Mouse (Mus musculus) monocyte, adult 59 days (primary cell): Measurements from ENCODE around the gene Pgpep1. TPM values are rescaled to one million over a fixed set of nuclear protein-coding genes. Genes with fewer than 3 reads are reported as not detected.

Source experiments
- total RNA-seq, 2 experiments: library from RNA; stranded (reverse); gene quantifications; one replicate each; pipeline ENCODE4 v1.2.4; 2023

The Pgpep1 gene
- total RNA-seq, result 1 to 10 TPM; 7.2 to 9.8 TPM

DNA sequence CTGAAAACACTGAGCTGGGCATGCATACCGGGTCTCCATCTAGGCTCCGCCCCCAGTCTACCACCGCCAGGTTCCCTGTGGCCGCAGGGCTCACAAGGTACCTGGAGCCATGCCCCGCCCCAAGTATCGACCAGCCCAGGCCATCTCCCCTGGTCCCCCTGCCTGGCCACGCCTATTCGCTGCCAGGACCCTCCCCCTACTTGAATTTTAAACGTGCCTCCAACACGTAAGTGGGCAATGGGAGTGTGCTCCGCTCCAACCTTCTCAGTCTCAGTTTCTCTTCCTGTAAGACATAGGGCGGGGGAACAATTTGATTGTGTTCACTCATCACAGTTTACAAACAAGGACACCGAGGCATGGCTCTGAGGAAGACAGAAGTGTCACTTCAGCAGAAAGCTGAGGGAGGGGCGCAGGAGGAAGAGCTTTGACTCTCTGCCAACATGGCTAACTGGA is at the start of gene Pgpep1:
Gene Pgpep1 (minus strand): TSS at position 116 of the 453 bp plus-strand sequence.

DNA sequence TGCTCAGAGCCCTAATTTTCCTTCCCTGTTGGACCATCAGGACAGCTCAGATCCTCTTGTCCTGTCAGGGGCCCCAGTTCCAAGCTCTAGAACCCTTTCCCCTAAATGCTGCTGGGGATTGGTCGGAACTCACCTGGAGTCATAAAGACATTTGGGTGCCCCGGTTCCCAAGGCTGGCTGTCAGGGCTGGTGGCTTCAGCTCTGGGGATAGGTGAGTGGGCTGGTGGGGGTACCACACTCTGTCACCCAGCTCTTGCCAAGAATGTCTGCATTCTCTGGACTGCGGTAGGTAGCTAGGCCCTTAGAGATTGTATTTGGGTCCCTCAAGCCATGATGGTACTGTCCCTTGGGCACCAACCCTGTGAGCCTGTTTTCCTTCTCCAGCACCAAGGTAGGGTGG is 43.1 kb upstream of the Pgpep1 start, which contains the start of gene Iqcn:
Gene Iqcn (plus strand): TSS at position 171 of the 400 bp plus-strand sequence.

DNA sequence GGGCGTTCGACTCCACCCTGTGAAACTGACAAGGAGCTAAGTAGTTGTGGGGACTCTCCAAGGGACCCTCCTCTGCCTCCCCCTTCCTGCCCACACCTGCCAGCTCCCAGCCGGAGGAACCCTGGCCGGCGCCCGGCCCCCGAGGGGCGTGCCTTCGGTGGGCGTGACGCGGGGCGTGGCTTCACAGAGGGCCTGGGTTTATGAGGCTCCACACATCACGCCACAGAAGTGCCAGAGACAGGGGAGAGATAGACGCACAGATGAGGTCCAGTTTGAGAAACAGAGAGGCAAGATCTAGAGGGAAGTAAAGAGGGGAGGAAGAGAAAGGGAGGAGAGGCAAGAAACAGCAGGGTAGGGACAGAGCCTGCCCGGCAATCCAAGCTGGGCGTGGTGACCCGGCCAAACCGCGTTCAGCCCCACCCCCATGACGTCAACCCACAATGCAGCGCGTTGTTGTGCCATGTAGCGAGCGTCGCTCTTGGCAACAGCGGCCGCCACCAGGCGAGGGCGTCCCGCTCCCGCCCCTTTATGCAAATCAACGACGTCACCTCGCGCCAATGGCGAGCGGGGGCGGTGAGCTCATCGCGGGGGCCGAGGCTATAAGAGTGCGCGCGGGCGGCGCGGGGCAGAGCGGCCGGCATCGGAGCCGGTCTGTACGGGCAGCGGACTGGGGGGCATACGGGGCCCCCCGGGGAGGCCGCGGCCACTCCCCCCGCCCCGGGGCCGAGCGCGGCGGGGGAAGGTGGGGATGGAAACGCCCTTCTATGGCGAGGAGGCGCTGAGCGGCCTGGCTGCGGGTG is 38.3 kb upstream of the Pgpep1 start, which contains the start of gene Jund:
Gene Jund (plus strand): TSS at position 640 of the 800 bp plus-strand sequence.

DNA sequence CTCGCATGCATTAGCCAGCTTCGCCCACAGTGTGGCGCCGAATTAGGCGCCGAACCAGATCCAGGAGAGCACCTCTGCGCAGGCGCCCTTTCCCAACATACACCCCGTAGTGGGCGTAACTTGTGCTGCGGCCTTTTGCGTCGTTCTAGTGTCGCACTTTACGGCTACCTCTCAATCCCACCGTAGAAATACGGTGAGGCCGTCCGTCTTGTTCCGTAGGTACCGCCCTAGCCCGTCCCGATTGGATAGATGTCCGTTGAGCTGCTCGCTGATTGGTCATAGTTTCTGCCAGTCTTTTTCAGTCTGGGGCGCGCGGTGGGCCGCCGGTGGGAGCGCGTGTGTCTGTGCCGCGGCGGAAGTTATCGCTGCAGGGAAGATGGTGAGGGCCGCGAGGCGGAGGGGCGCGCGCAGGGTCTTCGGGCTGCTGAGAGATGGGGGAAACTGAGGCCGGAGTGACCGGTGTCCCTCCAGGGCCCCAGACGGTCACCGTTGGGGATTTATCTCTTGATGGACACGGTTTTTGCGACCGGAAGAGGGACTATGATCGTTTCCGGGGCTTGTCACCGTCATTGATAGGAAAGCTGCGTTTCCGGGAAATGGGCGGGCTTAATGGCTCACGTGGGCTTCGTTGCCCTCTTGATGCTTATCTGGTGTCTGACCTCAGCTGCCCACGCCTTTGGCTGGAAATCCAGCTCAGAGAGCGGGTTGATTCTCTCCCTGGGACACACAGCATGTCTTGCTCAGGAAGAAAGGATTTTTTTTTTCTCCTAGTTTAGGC is 13.1 kb upstream of the Pgpep1 start, which contains the start of gene Lsm4:
Gene Lsm4 (plus strand): TSS at position 170 of the 778 bp plus-strand sequence.

DNA sequence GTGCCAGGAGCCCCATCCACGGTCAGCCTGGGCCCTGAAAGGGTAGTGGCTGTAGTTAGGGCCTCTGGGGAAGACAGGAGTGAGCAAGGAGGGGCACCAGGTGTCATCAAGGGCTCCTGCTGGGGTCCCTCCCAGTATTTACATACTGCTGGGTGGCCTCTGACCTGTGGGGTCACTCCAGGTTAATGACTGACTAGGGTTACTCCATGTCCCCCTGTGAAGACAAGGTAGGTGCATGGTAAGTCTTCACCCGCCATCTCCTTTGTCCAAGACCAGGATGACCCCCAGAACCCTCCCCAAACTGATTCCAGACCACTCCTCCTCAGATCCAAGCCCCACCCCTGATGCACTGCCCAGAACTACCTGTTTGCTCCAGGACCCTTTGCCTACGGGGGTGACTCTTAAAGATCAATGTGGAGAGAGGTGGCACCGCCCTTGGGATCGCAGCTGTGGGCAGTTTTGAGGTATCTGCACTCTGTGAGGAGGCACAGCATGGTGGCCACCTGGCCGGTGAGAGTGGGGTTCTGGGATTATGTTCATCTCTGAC is 27.8 kb downstream of the Pgpep1 start, which contains the start of gene Gdf15:
Gene Gdf15 (minus strand): TSS at position 111 of the 547 bp plus-strand sequence.

DNA sequence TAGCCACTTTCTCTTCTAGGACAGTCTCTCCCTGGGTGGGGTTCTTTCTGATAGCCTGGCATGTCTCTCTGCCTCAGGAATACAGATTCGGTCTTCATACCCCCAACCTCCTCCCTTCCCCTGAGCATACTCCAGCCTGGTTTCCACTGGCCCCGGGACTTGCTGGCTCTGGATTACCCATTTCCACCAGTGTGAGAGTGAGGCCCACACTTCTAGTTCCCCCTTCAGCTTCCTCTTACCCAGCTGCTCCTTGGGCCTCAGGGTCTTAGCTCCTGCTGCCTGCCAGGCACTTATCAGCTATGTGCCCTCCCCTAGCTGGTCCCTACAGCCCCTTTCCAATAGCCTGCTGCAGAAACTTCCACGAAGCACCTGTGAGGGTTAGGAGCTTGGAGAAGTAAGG is 44.3 kb downstream of the Pgpep1 start, which contains the start of gene Lrrc25:
Gene Lrrc25 (plus strand): TSS at position 262 of the 400 bp plus-strand sequence.

DNA sequence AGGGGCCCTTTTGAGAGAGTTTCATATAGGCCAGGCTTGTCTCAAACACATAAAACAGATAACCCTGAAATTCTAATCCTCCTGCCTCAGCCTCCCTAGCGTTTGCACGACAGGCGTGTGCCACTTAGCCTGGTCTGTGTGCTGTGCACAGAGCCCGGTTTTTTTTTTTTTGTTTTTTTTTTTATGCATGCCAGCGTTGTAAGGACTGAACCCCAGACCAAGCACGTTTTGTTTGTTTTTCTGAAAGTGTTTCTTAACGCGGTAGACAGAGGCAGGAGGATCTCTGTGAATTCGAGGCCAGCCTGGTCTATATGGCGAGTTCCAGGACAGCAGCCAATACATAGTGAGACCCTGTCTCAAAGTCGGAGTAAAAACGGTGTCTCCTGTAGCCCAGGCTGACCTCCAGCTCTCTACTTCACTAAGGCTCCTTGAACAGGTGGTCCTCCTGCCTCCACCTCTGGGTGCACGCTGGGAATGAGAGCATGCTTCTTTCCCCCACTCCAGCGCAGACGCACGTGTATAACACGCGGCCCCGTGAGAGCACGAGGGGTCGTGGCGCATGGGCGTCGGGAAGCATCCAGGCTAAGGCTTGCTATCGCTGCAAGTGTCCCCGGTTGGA is 51.3 kb downstream of the Pgpep1 start, which contains the start of gene Ssbp4:
Gene Ssbp4 (minus strand): TSS at position 124 of the 619 bp plus-strand sequence.

Other genes starting within 250 kb of the Pgpep1 start
- gene Crtc1, start 220.8 kb downstream of the Pgpep1 start, total RNA-seq, result 10 to 100 TPM in 1 of 2 experiments, 1 to 10 TPM in 1; 9.7 to 10.2 TPM
- gene Klhl26, start 183.4 kb downstream of the Pgpep1 start, total RNA-seq, result 1 to 10 TPM; 7.1 to 7.7 TPM
- not detected for gene Tmem59l, start 173.0 kb downstream of the Pgpep1 start, total RNA-seq
- gene Crlf1, start 167.2 kb downstream of the Pgpep1 start, total RNA-seq, result not detected
- gene Rex1bd, start 153.6 kb downstream of the Pgpep1 start, total RNA-seq, result 10 to 100 TPM; 45.5 to 50.2 TPM
- 1,000 to 10,000 TPM; 1,782 to 1,797 TPM for gene Uba52, start 149.6 kb downstream of the Pgpep1 start, total RNA-seq
- gene Fkbp8, start 132.7 kb downstream of the Pgpep1 start, total RNA-seq, result 100 to 1,000 TPM; 180 to 186 TPM
- gene Kxd1, start 132.4 kb downstream of the Pgpep1 start, total RNA-seq, result 10 to 100 TPM; 72.6 to 79.4 TPM
- 10 to 100 TPM; 38.3 to 48.7 TPM for gene Ell, start 120.9 kb downstream of the Pgpep1 start, total RNA-seq
- 10 to 100 TPM; 53.8 to 56.4 TPM for gene Isyna1, start 66.0 kb downstream of the Pgpep1 start, total RNA-seq
- gene Ssbp4, start 51.5 kb downstream of the Pgpep1 start, total RNA-seq, result 100 to 1,000 TPM; 135 to 148 TPM
- gene Lrrc25, start 44.2 kb downstream of the Pgpep1 start, total RNA-seq, result 100 to 1,000 TPM; 164 to 177 TPM
- 10 to 100 TPM; 54.8 to 78.0 TPM for gene Gdf15, start 27.9 kb downstream of the Pgpep1 start, total RNA-seq
- 10 to 100 TPM; 46.0 to 54.9 TPM for gene Lsm4, start 12.9 kb upstream of the Pgpep1 start, total RNA-seq
- gene Jund, start 38.6 kb upstream of the Pgpep1 start, total RNA-seq, result 1,000 to 10,000 TPM; 1,065 to 1,168 TPM
- gene Iqcn, start 43.1 kb upstream of the Pgpep1 start, total RNA-seq, result 10 to 100 TPM; 15.5 to 15.9 TPM
- under 1 TPM in 1 of 2 experiments, not detected in 1; 0.79 TPM for gene Gm3336, start 58.2 kb upstream of the Pgpep1 start, total RNA-seq
- gene Pde4c, start 63.3 kb upstream of the Pgpep1 start, total RNA-seq, result under 1 TPM in 1 of 2 experiments, not detected in 1; 0.24 TPM
- 1 to 10 TPM; 5.7 to 6.9 TPM for gene Rab3a, start 94.3 kb upstream of the Pgpep1 start, total RNA-seq
- 10 to 100 TPM; 28.9 to 32.4 TPM for gene Mpv17l2, start 100.6 kb upstream of the Pgpep1 start, total RNA-seq
- gene Pik3r2, start 116.3 kb upstream of the Pgpep1 start, total RNA-seq, result 10 to 100 TPM; 23.1 to 26.5 TPM
- 100 to 1,000 TPM; 128 to 134 TPM for gene Mast3, start 144.7 kb upstream of the Pgpep1 start, total RNA-seq
- gene Il12rb1, start 148.1 kb upstream of the Pgpep1 start, total RNA-seq, result under 1 TPM; 0.26 to 0.46 TPM
- gene Arrdc2, start 179.3 kb upstream of the Pgpep1 start, total RNA-seq, result 10 to 100 TPM; 57.2 to 67.9 TPM
- gene Kcnn1, start 202.9 kb upstream of the Pgpep1 start, total RNA-seq, result not detected
- gene Ccdc124, start 213.5 kb upstream of the Pgpep1 start, total RNA-seq, result 10 to 100 TPM; 46.6 to 48.7 TPM
- under 1 TPM; 0.21 to 0.33 TPM for gene Slc5a5, start 232.4 kb upstream of the Pgpep1 start, total RNA-seq
- gene Rpl18a, start 237.0 kb upstream of the Pgpep1 start, total RNA-seq, result 1,000 to 10,000 TPM; 2,573 to 2,784 TPM
- gene Map1s, start 245.5 kb upstream of the Pgpep1 start, total RNA-seq, result 10 to 100 TPM; 52.8 to 55.4 TPM